Mouse (Mus musculus): ENCODE results near the gene Pip5k1c. TPM values are rescaled to one million over a fixed set of nuclear protein-coding genes. Genes with fewer than 3 reads are reported as not detected.

Gene Pip5k1c
- polyA plus RNA-seq, 1 experiment from 2014 or later, result 78.5 TPM

GRCm38 (mm10) chr10:81265540-81265939, 27.2 kb upstream of the Pip5k1c start:
- H3K9me3 ChIP-seq, result peaks cover 3% of the 10 kb centered on the region; the same call in 1 of the 2 replicates
- no peak for DNase-seq (ENCODE audit: low spot score)
- H3K4me3 ChIP-seq, result peak overlapping the region; percentile 80
- 96% methylated on average over 8 of the region's 8 CpGs for WGBS
- H3K27ac ChIP-seq, result peak overlapping the region; percentile 99; the same call in 1 of the 2 replicates
- peaks cover 61% of the 10 kb centered on the region for H3K36me3 ChIP-seq
- peaks cover 8% of the 10 kb centered on the region for H3K27me3 ChIP-seq (ENCODE audit: insufficient read depth, poor library complexity, severe bottlenecking)
- peaks cover 37% of the 10 kb centered on the region for H3K4me1 ChIP-seq (replicated peaks)

GRCm38 (mm10) chr10:81266211-81267105, 26.3 kb upstream of the Pip5k1c start, which contains the start of the genes Mrpl54 and Apba3:
TSS of gene Mrpl54 (minus strand) at chr10:81266934.
TSS of gene Apba3 (plus strand) at chr10:81266960.
- no peaks in the 10 kb centered on the region for H3K27me3 ChIP-seq (ENCODE audit: insufficient read depth, poor library complexity, severe bottlenecking)
- H3K4me3 ChIP-seq, result peak within 1 kb of the TSS; percentile 80
- peaks cover 61% of the 10 kb centered on the region for H3K36me3 ChIP-seq
- no peaks in the 10 kb centered on the region for H3K9me3 ChIP-seq
- peaks cover 33% of the 10 kb centered on the region for H3K4me1 ChIP-seq (replicated peaks)
- under 1% methylated on average over 48 of the region's 48 CpGs for WGBS
- peak; percentile 96 for DNase-seq (ENCODE audit: low spot score)
- H3K27ac ChIP-seq, result peak within 1 kb of the TSS; percentile 99

GRCm38 (mm10) chr10:81268056-81268455, 24.7 kb upstream of the Pip5k1c start:
- H3K36me3 ChIP-seq, result peaks cover 61% of the 10 kb centered on the region
- H3K4me1 ChIP-seq (replicated peaks), result peaks cover 30% of the 10 kb centered on the region
- DNase-seq (ENCODE audit: low spot score), result peak; percentile 79
- no peaks in the 10 kb centered on the region for H3K27me3 ChIP-seq (ENCODE audit: insufficient read depth, poor library complexity, severe bottlenecking)
- H3K27ac ChIP-seq, result peak overlapping the region; percentile 89
- H3K4me3 ChIP-seq, result peak overlapping the region; percentile 80
- no peaks in the 10 kb centered on the region for H3K9me3 ChIP-seq
- WGBS, result 5% methylated on average over 23 of the region's 23 CpGs

GRCm38 (mm10) chr10:81268643-81269412, 23.9 kb upstream of the Pip5k1c start:
- no peaks in the 10 kb centered on the region for H3K9me3 ChIP-seq
- no peaks in the 10 kb centered on the region for H3K27me3 ChIP-seq (ENCODE audit: insufficient read depth, poor library complexity, severe bottlenecking)
- H3K36me3 ChIP-seq, result peaks cover 61% of the 10 kb centered on the region
- H3K4me3 ChIP-seq, result peak overlapping the region; percentile 80
- H3K4me1 ChIP-seq (replicated peaks), result peaks cover 30% of the 10 kb centered on the region
- 86% methylated on average over 16 of the region's 16 CpGs for WGBS
- H3K27ac ChIP-seq, result peak overlapping the region; percentile 89
- no peak for DNase-seq (ENCODE audit: low spot score)

- H3K36me3 ChIP-seq, result peaks cover 59% of the 10 kb centered on the region
- H3K27me3 ChIP-seq (ENCODE audit: insufficient read depth, poor library complexity, severe bottlenecking), result no peaks in the 10 kb centered on the region
- H3K4me1 ChIP-seq (replicated peaks), result peaks cover 14% of the 10 kb centered on the region
- no peaks in the 10 kb centered on the region for H3K9me3 ChIP-seq
- no peak overlapping the region for H3K4me3 ChIP-seq
- no peak overlapping the region for H3K27ac ChIP-seq
- WGBS, result 95% methylated on average over 21 of the region's 21 CpGs
- DNase-seq (ENCODE audit: low spot score), result no peak
Measured at GRCm38 (mm10) chr10:81272356-81272755, 20.4 kb upstream of the Pip5k1c start.

- H3K27ac ChIP-seq, result no peak overlapping the region
- 94% methylated on average over 19 of the region's 19 CpGs for WGBS
- 0 out of 2 replicates have a peak overlapping the region, but pooled peaks have one; percentile 2 for H3K4me3 ChIP-seq
- peaks cover 6% of the 10 kb centered on the region; the same call in 1 of the 2 replicates for H3K27me3 ChIP-seq (ENCODE audit: insufficient read depth, poor library complexity, severe bottlenecking)
- no peaks in the 10 kb centered on the region for H3K9me3 ChIP-seq
- H3K36me3 ChIP-seq, result peaks cover 60% of the 10 kb centered on the region
- DNase-seq (ENCODE audit: low spot score), result no peak
- H3K4me1 ChIP-seq (replicated peaks), result peaks cover 6% of the 10 kb centered on the region
Measured at GRCm38 (mm10) chr10:81273842-81274241, 18.9 kb upstream of the Pip5k1c start.

- Histone ChIP-seq H3K4me1 (replicated peaks) (peaks cover 19% of the 10 kb centered on the region), H3K27ac (no peak overlapping the region; the same call in 1 of the 2 replicates), H3K4me3 (no peak overlapping the region), H3K36me3 (peaks cover 30% of the 10 kb centered on the region), H3K27me3 (ENCODE audit: insufficient read depth, poor library complexity, severe bottlenecking) (peaks cover 39% of the 10 kb centered on the region), H3K9me3 (no peaks in the 10 kb centered on the region)
- DNase-seq (ENCODE audit: low spot score), result no peak
- WGBS, result 78% methylated on average over 22 of the region's 22 CpGs
Measured at GRCm38 (mm10) chr10:81277676-81278075, 15.1 kb upstream of the Pip5k1c start.

GRCm38 (mm10) chr10:81279496-81279895, 13.3 kb upstream of the Pip5k1c start:
- 47% methylated on average over 10 of the region's 10 CpGs for WGBS
- H3K4me1 ChIP-seq (replicated peaks), result peaks cover 23% of the 10 kb centered on the region
- no peak for DNase-seq (ENCODE audit: low spot score)
- H3K9me3 ChIP-seq, result no peaks in the 10 kb centered on the region
- peaks cover 57% of the 10 kb centered on the region for H3K27me3 ChIP-seq (ENCODE audit: insufficient read depth, poor library complexity, severe bottlenecking)
- H3K36me3 ChIP-seq, result peaks cover 12% of the 10 kb centered on the region; the same call in 1 of the 2 replicates
- 0 out of 2 replicates have a peak overlapping the region, but pooled peaks have one; percentile 5 for H3K4me3 ChIP-seq
- no peak overlapping the region for H3K27ac ChIP-seq

- Histone ChIP-seq H3K9me3 (no peaks in the 10 kb centered on the region), H3K36me3 (no peaks in the 10 kb centered on the region), H3K4me3 (peak overlapping the region; percentile 60; the same call in 1 of the 2 replicates), H3K27ac (peak overlapping the region; percentile 59; the same call in 1 of the 2 replicates), H3K27me3 (ENCODE audit: insufficient read depth, poor library complexity, severe bottlenecking) (peaks cover 78% of the 10 kb centered on the region), H3K4me1 (replicated peaks) (peaks cover 44% of the 10 kb centered on the region)
- DNase-seq (ENCODE audit: low spot score), result no peak
- 51% methylated on average over 6 of the region's 6 CpGs for WGBS
Measured at GRCm38 (mm10) chr10:81284189-81284588, 8.6 kb upstream of the Pip5k1c start.

GRCm38 (mm10) chr10:81284719-81285118, 8.0 kb upstream of the Pip5k1c start:
- peak overlapping the region; percentile 87 for H3K27ac ChIP-seq
- WGBS, result 11% methylated on average over 17 of the region's 17 CpGs
- H3K36me3 ChIP-seq, result no peaks in the 10 kb centered on the region
- H3K4me3 ChIP-seq, result peak overlapping the region; percentile 60
- no peak for DNase-seq (ENCODE audit: low spot score)
- H3K27me3 ChIP-seq (ENCODE audit: insufficient read depth, poor library complexity, severe bottlenecking), result peaks cover 79% of the 10 kb centered on the region
- peaks cover 41% of the 10 kb centered on the region for H3K4me1 ChIP-seq (replicated peaks)
- H3K9me3 ChIP-seq, result no peaks in the 10 kb centered on the region

- H3K27ac ChIP-seq, result peak overlapping the region; percentile 87
- WGBS, result 2% methylated on average over 54 of the region's 54 CpGs
- H3K9me3 ChIP-seq, result no peaks in the 10 kb centered on the region
- peak; percentile 93 for DNase-seq (ENCODE audit: low spot score)
- H3K36me3 ChIP-seq, result no peaks in the 10 kb centered on the region
- peaks cover 39% of the 10 kb centered on the region for H3K4me1 ChIP-seq (replicated peaks)
- peak overlapping the region; percentile 60 for H3K4me3 ChIP-seq
- H3K27me3 ChIP-seq (ENCODE audit: insufficient read depth, poor library complexity, severe bottlenecking), result peaks cover 79% of the 10 kb centered on the region
Measured at GRCm38 (mm10) chr10:81285694-81286450, 6.9 kb upstream of the Pip5k1c start.

GRCm38 (mm10) chr10:81286586-81286985, 6.2 kb upstream of the Pip5k1c start:
- Histone ChIP-seq H3K9me3 (no peaks in the 10 kb centered on the region), H3K36me3 (no peaks in the 10 kb centered on the region), H3K4me3 (no peak overlapping the region; the same call in 1 of the 2 replicates), H3K27me3 (ENCODE audit: insufficient read depth, poor library complexity, severe bottlenecking) (peaks cover 79% of the 10 kb centered on the region), H3K4me1 (replicated peaks) (peaks cover 39% of the 10 kb centered on the region), H3K27ac (no peak overlapping the region)
- DNase-seq (ENCODE audit: low spot score), result no peak
- WGBS, result 42% methylated on average over 6 of the region's 6 CpGs
